Mouse (Mus musculus): ENCODE measurements around the gene Gm14147. TPM values are rescaled to one million over a fixed set of nuclear protein-coding genes. Genes with fewer than 3 reads are reported as not detected.
"Not testable (repeated sequence)": the region's sequence is repeated elsewhere in the genome, so short reads cannot be mapped to it uniquely, and the experiment has no call there.

Gene Gm14147
- polyA plus RNA-seq (2015; fragmentation: Nextera tagmentation; extraction: Ambion mirVana): not detected in 2 replicates

- H3K9ac ChIP-seq; H3K36me3 ChIP-seq (replicated peaks); H3K9me3 ChIP-seq (replicated peaks); H3K27ac ChIP-seq (replicated peaks); H3K27me3 ChIP-seq; H3K4me2 ChIP-seq; H3K4me3 ChIP-seq (replicated peaks); ATAC-seq (ENCODE audit: insufficient read depth); H3K4me1 ChIP-seq (replicated peaks): not testable (repeated sequence)
- no CpG with 5 or more reads among the region's 3 CpGs for WGBS (ENCODE audit: insufficient replicate concordance)
Measured at GRCm38 (mm10) chr2:151097945-151098344, at the start of gene Gm14147. Gm14147 (plus strand) TSS chr2:151098245.

- H3K36me3 ChIP-seq (replicated peaks): no peaks in the 10 kb centered on the region
- WGBS (ENCODE audit: insufficient replicate concordance): 62% methylated on average over 1 of the region's 1 CpGs
- no peaks in the 10 kb centered on the region for H3K4me1 ChIP-seq (replicated peaks)
- no peaks in the 10 kb centered on the region for H3K9me3 ChIP-seq (replicated peaks)
- no peak overlapping the region for H3K4me2 ChIP-seq
- no peak for ATAC-seq (ENCODE audit: insufficient read depth)
- H3K27me3 ChIP-seq: no peaks in the 10 kb centered on the region
- H3K9ac ChIP-seq: no peak overlapping the region
- H3K4me3 ChIP-seq (replicated peaks): no peak overlapping the region
- no peak overlapping the region for H3K27ac ChIP-seq (replicated peaks)
Measured at GRCm38 (mm10) chr2:151056637-151057036, 41.4 kb upstream of the Gm14147 start.

- H3K4me3 ChIP-seq (replicated peaks); H3K27ac ChIP-seq (replicated peaks); H3K9me3 ChIP-seq (replicated peaks); H3K36me3 ChIP-seq (replicated peaks); H3K9ac ChIP-seq; H3K4me1 ChIP-seq (replicated peaks); H3K27me3 ChIP-seq; ATAC-seq (ENCODE audit: insufficient read depth); H3K4me2 ChIP-seq: not testable (repeated sequence)
- no CpG with 5 or more reads among the region's 3 CpGs for WGBS (ENCODE audit: insufficient replicate concordance)
Measured at GRCm38 (mm10) chr2:151092250-151092649, 5.8 kb upstream of the Gm14147 start, which contains the start of gene Gm14151. Gm14151 (minus strand) TSS chr2:151092350.

Other genes starting within 250 kb of the Gm14147 start
- 21.3 and 21.7 TPM in 2 replicates for gene Abhd12, start 193.5 kb upstream of the Gm14147 start, polyA plus RNA-seq (2015; fragmentation: Nextera tagmentation; extraction: Ambion mirVana)
- 29.1 and 31.7 TPM in 2 replicates for gene Gins1, start 192.8 kb upstream of the Gm14147 start, polyA plus RNA-seq (2015; fragmentation: Nextera tagmentation; extraction: Ambion mirVana)
- 12.4 and 14.0 TPM in 2 replicates for gene Ninl, start 58.9 kb upstream of the Gm14147 start, polyA plus RNA-seq (2015; fragmentation: Nextera tagmentation; extraction: Ambion mirVana)
- gene Nanp, start 58.8 kb upstream of the Gm14147 start, polyA plus RNA-seq (2015; fragmentation: Nextera tagmentation; extraction: Ambion mirVana): 60.8 and 65.2 TPM in 2 replicates
- not detected in 2 replicates for gene Gm14151, start 5.9 kb upstream of the Gm14147 start, polyA plus RNA-seq (2015; fragmentation: Nextera tagmentation; extraction: Ambion mirVana)